Mouse (Mus musculus) bone marrow macrophage, adult 2 months (primary cell): ENCODE data around the gene Pepd.

Source experiments
- CTCF ChIP-seq: IDR thresholded peaks from 2 replicates; pipeline ENCODE4 v1.5.1; 2012; ENCODE audit warnings: low read depth, mild to moderate bottlenecking, low read length, moderate library complexity
- POLR2A ChIP-seq: IDR thresholded peaks from 2 replicates; pipeline ENCODE4 v1.6.1; 2012; ENCODE audit warnings: mild to moderate bottlenecking, low read depth, low read length, borderline replicate concordance

GRCm38 (mm10) chr7:34938636-34939261 is 26.6 kb downstream of the Pepd start:
- TF ChIP-seq CTCF (no peak), POLR2A (no peak)
